Mouse (Mus musculus) lung, postnatal 0 days (tissue): Measurements from ENCODE around the gene Clec1b. TPM values are rescaled to one million over a fixed set of nuclear protein-coding genes. Genes with fewer than 3 reads are reported as not detected.
A peak's percentile ranks its signal among the peaks of the same experiment; 100 is the strongest.

Experiments used
- ATAC-seq: fragments of 200-750 bp; cut with Nextera tagmentation; 2 replicates; pipeline ENCODE4 v1.8.0; 2017; ENCODE audit warnings: moderate library complexity
- DNase-seq: peaks from one replicate; pipeline ENCODE4 v3.0.0-alpha.2; 2016; ENCODE audit warnings: low spot score
- H3K27ac ChIP-seq: fragments of 300-500 bp; sonication (generic); 2 replicates; pipeline ENCODE4 v1.5.1; 2014; ENCODE audit warnings: antibody characterized with exemption, mild to moderate bottlenecking, low read length, mixed read lengths
- H3K27me3 ChIP-seq: fragments of 300-500 bp; sonication (generic); replicated peaks from 2 replicates; pipeline ENCODE4 v1.6.1; 2014; ENCODE audit warnings: low read length, mixed read lengths; ENCODE audit not compliant: insufficient read depth
- H3K36me3 ChIP-seq: fragments of 300-500 bp; sonication (generic); 2 replicates; pipeline ENCODE4 v1.6.1; 2014; ENCODE audit warnings: low read length, mixed read lengths; ENCODE audit not compliant: insufficient read depth
- H3K4me1 ChIP-seq: fragments of 300-500 bp; sonication (generic); 2 replicates; pipeline ENCODE4 v1.6.1; 2014; ENCODE audit warnings: antibody characterized with exemption, low read depth, low read length, mixed read lengths; ENCODE audit not compliant: insufficient read depth
- H3K4me2 ChIP-seq: fragments of 300-500 bp; sonication (generic); replicated peaks from 2 replicates; pipeline ENCODE4 v1.6.1; 2014; ENCODE audit warnings: low read depth, mild to moderate bottlenecking, low read length, moderate library complexity, mixed read lengths
- H3K4me3 ChIP-seq: fragments of 300-500 bp; sonication (generic); 2 replicates; pipeline ENCODE4 v1.5.1; 2014; ENCODE audit warnings: low read depth, low read length
- H3K9ac ChIP-seq: fragments of 300-500 bp; sonication (generic); replicated peaks from 2 replicates; pipeline ENCODE4 v1.6.1; 2014; ENCODE audit warnings: low read depth, mild to moderate bottlenecking
- H3K9me3 ChIP-seq: fragments of 300-500 bp; sonication (generic); 2 replicates; pipeline ENCODE4 v1.6.1; 2016; ENCODE audit warnings: low read length, mixed read lengths
- CTCF ChIP-seq: IDR thresholded peaks from 2 replicates; pipeline ENCODE4 v1.5.1; 2016; ENCODE audit warnings: antibody characterized with exemption, mild to moderate bottlenecking
- EP300 ChIP-seq: IDR thresholded peaks from 2 replicates; pipeline ENCODE4 v1.6.1; 2016; ENCODE audit warnings: antibody characterized with exemption, mild to moderate bottlenecking, control low read depth
- WGBS: fragments of 180-500 bp; shearing (Covaris S2); extraction: QIAGEN DNeasy Blood & Tissue Kit; methylation state at CpG from one replicate; pipeline ENCODE4 v1.1.7; 2014; 5-methylcytosine and 5-hydroxymethylcytosine counted together
- polyA plus RNA-seq: library from polyadenylated mRNA; unstranded; fragments of >200 nt; fragmentation: Nextera tagmentation; extraction: Ambion mirVana; gene quantifications from 2 replicates; pipeline ENCODE4 v1.2.1, GENCODE M21; 2015

The Clec1b gene
- polyA plus RNA-seq = 7.8 and 8.3 TPM in 2 replicates

GRCm38 (mm10) chr6:129396997-129397396 is at the start of gene Clec1b:
Gene Clec1b (plus strand): TSS chr6:129397297.
- DNase-seq (no peak), ATAC-seq (no peak)
- Histone ChIP-seq H3K9ac (no peak within 1 kb of the TSS), H3K36me3 (no peaks in the 10 kb centered on the region), H3K27ac (no peak within 1 kb of the TSS), H3K9me3 (no peaks in the 10 kb centered on the region), H3K4me3 (no peak within 1 kb of the TSS), H3K4me2 (no peak within 1 kb of the TSS), H3K4me1 (no peaks in the 10 kb centered on the region), H3K27me3 (no peaks in the 10 kb centered on the region)
- TF ChIP-seq EP300 (no peak), CTCF (no peak)
- 69% methylated on average over 8 of the region's 8 CpGs for WGBS

GRCm38 (mm10) chr6:129349524-129350352 is 47.4 kb upstream of the Clec1b start:
- Histone ChIP-seq H3K4me3 (no peak overlapping the region), H3K9me3 (no peaks in the 10 kb centered on the region), H3K9ac (no peak overlapping the region), H3K4me1 (no peaks in the 10 kb centered on the region), H3K27ac (no peak overlapping the region; the same call in 1 of the 2 replicates), H3K27me3 (no peaks in the 10 kb centered on the region), H3K4me2 (no peak overlapping the region), H3K36me3 (no peaks in the 10 kb centered on the region)
- DNase-seq (peak; percentile 67), ATAC-seq (peak; percentile 79)
- 47% methylated on average over 4 of the region's 4 CpGs for WGBS
- TF ChIP-seq EP300 (peak; percentile 37; the same call in 1 of the 2 replicates), CTCF (no peak)

DNA sequence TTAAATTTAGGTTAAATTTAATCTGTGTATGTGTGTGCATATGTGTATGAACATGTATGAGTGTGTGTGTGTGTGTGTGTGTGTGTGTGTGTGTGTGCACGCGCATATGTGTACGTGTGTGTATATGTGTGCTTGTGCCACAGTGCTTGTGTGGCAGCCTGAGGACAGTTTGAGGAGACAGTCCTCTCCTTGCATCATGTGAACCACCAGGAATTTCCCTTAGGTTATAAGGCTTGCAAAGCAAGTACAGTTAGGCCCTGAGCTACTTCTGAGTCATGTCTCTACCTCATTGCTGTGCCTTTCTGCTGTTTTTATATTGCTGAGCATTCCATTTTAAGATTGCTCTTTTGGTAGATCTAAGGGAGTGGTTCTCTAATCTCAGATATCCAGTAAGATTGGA is 46.0 kb upstream of the Clec1b start:
- no peak for TF ChIP-seq EP300
- no peak for TF ChIP-seq CTCF
- no peaks in the 10 kb centered on the region for H3K4me1 ChIP-seq
- H3K36me3 ChIP-seq = no peaks in the 10 kb centered on the region
- no peak overlapping the region for H3K9ac ChIP-seq
- no peaks in the 10 kb centered on the region for H3K9me3 ChIP-seq
- H3K27me3 ChIP-seq = no peaks in the 10 kb centered on the region
- H3K4me2 ChIP-seq = no peak overlapping the region
- no peak overlapping the region for H3K27ac ChIP-seq
- WGBS = 89% methylated on average over 3 of the region's 3 CpGs
- DNase-seq = no peak
- no peak overlapping the region for H3K4me3 ChIP-seq
- ATAC-seq = no peak

GRCm38 (mm10) chr6:129355774-129356173 is 41.3 kb upstream of the Clec1b start:
- TF ChIP-seq EP300 = no peak
- H3K27ac ChIP-seq = no peak overlapping the region
- no peak overlapping the region for H3K4me2 ChIP-seq
- H3K27me3 ChIP-seq = no peaks in the 10 kb centered on the region
- H3K9me3 ChIP-seq = no peaks in the 10 kb centered on the region
- 93% methylated on average over 2 of the region's 2 CpGs for WGBS
- no peak overlapping the region for H3K4me3 ChIP-seq
- no peak overlapping the region for H3K9ac ChIP-seq
- no peaks in the 10 kb centered on the region for H3K36me3 ChIP-seq
- no peaks in the 10 kb centered on the region for H3K4me1 ChIP-seq
- ATAC-seq (no peak), DNase-seq (no peak)

DNA sequence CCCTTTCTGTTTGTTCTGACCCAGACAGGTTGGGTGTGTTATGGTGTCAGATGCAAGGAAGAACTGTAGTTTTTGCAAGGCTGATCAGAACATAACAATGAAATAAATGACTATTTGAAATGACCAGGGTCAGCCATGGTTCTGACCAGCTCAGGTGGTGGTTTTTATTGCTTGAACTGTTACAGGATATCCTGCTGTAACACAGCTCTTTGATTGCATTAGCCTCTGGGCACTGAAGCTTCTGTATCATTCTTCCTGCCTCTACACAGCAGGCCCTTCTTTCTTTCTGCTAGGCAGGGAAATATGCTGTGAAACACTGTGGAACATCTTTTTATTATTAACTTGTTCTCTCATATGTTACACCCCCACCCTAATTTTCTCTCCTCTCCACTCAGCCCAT is 40.7 kb upstream of the Clec1b start:
- Histone ChIP-seq H3K4me2 (no peak overlapping the region), H3K36me3 (no peaks in the 10 kb centered on the region), H3K9ac (no peak overlapping the region), H3K4me1 (no peaks in the 10 kb centered on the region), H3K4me3 (no peak overlapping the region), H3K27me3 (no peaks in the 10 kb centered on the region), H3K27ac (no peak overlapping the region), H3K9me3 (no peaks in the 10 kb centered on the region)
- no peak for ATAC-seq
- no peak for DNase-seq
- TF ChIP-seq EP300 (no peak), CTCF (no peak)

DNA sequence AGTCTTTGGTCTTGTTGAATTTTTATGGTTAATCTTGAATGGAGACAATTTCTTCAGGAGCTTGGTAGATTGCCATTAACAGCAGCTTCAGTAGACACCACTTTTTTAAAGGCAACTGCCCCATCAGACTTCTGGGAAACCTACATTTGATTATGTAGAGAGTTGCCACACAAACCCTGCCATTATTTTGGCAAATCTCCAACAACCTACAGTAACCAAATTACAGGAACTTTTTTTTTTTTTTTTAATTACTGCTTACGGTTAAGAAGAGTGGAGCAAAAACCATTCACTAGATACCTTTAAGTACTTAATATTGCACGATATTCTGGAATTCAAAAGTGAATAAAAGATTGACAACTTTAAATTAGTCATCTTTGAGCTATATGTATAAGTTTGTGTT is 37.6 kb upstream of the Clec1b start:
- H3K9ac ChIP-seq = no peak overlapping the region
- no peak for ATAC-seq
- H3K4me2 ChIP-seq = no peak overlapping the region
- TF ChIP-seq CTCF (no peak), EP300 (no peak)
- DNase-seq = no peak
- no peaks in the 10 kb centered on the region for H3K9me3 ChIP-seq
- no peak overlapping the region for H3K4me3 ChIP-seq
- H3K4me1 ChIP-seq = no peaks in the 10 kb centered on the region
- no peaks in the 10 kb centered on the region for H3K36me3 ChIP-seq
- H3K27ac ChIP-seq = no peak overlapping the region
- 88% methylated on average over 2 of the region's 2 CpGs for WGBS
- H3K27me3 ChIP-seq = no peaks in the 10 kb centered on the region
